Mouse (Mus musculus): ENCODE results near the gene Rsad1.

Gene Rsad1

DNA sequence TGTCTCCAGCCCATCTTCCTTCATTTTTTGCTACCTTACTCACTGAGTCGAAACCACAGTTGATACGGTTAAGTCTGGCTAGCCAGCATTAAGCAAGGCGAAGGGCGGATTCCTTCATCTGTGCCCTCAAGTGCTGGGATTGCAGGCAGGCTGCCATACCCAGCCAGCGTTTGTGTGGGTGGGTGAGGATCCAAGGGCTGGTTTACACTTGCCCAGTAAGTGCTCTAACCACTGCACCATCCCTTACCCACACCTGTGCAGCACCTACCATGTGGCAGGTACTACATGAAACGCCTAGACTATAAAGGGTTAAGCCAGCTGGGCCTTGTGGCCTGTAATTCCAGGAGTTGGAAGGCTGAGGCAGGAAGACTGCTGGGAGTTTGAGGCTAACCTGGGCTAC lies 1.8 kb downstream of the Rsad1 start:
- DNase-seq, result no peak

DNA sequence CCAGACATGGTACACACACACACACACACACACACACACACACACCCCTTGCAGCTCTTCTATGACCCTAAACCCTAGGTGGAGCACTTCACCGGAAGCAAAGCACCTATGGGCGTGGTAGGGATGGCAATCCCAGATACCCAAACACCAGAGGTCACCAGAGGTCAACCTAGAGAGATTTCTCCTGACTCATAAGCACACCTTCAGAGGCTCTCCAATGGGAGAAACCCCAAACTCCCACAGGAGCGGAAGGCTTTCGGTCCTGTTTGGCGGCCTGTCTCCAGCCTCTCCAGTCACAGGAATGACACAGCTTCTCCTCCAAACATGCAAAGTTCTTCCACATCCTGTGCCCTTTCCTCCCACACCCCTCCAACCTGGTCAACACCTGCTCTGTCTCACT lies 2.7 kb downstream of the Rsad1 start:
- DNase-seq, result no peak

DNA sequence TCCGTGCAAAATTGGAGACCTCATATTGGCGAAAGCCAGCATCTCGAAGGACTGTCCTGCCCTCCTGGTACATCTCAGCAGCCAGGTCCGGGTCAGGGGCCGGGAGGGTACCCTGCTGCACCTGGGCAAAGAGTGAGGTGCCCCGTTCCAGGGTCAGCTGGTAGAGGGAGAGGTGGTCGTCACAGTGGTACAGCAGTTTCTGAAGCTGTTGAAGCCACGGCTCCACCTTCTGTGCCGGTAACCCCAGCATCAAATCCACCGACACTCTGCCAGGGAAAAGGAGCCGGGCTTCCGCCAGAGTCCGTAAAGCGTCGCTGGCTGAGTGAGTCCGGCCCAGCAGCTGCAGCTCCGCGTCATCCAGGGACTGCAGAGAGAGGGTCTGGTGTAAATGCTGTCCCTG lies 4.6 kb downstream of the Rsad1 start:
- no peak for DNase-seq

DNA sequence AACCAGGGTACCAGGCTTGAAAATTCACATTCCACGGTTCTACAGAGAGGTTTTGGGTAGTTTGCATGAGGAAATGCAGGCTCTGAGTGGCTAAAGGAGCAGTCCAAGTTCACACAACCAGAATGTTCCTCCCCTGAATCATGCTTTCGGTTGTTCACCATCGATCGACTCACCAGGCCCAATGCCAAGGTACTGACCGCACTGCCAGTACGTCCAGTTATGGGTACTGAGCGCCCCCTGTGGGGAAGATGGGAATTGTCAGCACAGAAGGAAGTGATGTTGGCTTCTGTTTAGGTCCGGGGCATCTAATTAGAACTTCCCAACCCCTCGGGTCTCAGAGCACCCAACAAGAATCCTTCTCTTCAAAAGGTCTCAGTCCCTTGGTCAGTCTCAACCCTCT lies 5.1 kb downstream of the Rsad1 start:
- DNase-seq, result peak; percentile 97

DNA sequence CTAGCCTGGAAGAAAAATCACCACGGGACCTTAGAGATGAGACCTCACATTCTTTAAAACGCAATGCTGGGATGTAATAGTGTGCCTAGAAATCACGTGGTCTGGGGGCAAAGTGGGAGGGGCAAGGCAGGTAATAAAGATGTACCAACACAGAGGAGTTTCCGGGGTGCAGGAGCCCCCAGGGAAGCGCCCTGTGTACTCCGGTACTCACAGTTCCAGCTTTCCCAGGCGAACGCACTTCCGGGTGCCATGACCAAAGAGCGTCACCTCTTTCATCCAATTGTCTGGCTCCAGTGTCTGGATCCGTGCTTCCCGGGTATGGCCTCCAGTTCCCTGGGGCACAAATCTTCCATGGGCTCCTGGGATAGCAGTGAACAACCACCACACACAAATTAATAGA lies 5.7 kb downstream of the Rsad1 start:
- DNase-seq, result no peak

DNA sequence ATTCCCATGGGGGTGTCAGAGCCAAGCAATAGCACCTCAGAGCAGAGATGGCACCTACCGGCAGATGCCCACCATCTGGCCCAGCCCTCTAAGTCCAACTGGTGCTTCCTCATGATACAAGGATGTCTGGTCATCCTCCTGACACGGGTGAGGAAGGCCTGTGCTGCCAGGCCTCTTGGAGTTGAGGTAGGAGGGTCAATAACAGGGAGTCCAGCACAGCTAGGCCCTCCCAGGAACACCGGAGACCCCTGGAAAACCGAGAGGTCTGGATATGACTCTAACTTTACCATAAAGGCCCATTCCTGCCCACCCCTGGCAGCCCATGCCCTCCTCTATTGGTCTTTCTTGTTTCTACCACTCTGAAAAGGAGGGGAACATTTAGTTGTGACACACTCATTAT lies 6.7 kb downstream of the Rsad1 start:
- DNase-seq, result no peak

DNA sequence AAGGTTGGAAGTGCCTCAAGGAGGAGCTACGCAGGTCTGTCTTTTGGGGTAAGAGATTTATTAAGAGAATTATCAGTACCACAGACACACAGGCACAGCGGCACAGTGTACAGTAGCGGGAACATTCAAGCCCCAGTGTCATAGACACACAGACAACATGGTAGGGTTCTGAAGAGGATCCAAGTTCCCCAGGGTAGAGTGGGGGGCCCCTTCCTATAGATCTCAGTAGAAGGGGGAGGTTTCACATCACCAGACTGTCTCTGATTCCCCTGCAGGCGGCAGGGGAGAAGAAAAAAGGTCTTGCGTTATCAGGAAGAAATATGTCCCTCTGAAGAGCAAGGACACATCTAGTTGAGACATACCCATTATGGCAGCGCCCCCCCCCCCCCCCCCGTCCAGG lies 9.3 kb downstream of the Rsad1 start:
- no peak for DNase-seq

DNA sequence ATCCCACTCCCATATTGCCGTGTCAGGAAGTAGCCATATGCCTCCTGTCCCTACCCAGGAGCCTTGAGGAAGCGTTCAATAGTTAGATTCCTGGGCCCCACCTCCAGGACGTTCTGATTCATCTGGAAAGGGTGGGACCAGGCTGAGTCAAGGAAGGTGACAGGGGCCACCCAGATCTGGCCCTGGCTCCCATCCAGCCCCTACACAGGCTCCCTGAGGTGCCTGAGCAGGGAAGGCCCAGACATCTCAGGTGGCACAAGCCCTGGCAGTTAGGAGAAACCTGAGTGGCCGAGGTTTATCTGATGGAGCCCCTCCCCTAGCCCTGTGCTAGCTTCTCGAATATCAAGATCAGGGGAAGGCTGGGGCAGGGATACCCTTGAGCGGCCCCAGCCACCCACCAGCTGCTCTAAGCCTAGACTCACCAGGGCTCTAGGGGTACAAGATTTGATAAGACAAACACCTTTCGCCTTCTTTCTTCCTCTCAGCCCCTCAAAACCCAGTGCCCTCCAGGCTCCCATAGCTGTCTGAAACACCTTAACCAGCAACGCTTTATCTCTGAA lies 10.2 kb downstream of the Rsad1 start:
- no peak for DNase-seq

DNA sequence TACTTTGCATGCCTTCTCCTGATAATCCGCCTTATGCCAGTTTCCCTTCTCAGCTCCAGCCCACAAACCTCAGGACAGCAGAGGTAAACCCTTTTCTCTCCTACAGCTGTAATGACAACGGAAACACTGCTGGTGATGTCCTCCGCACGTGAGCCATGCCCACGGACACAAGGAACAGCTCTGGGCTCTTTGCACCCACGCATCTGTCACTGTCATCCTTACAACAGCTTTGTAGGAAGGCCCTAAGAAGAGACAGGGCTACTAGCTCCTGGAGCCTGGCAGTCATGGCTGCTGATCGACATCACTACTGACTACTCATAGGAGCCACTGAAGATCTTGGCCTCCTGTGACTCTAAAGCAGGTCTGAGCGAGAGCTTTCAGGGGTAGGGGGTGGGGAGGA lies 15.9 kb downstream of the Rsad1 start:
- no peak for DNase-seq

DNA sequence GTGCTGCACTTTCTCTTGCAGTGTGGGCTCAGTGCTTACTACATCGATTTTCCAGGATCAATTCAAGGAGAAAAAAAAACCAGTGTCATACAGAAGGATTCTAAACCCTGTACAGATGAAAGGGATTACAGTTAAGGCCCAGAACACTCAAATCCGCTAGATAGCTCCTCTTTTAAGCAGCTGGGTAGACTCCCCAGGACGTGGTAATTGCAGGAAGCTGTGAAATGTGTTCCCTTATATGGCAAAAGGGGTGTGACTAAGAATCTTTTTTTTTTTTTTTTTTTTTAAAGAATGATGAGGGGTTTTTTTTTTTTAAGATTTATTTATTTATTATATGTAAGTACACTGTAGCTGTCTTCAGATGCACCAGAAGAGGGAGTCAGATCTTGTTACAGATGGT lies 20.2 kb downstream of the Rsad1 start:
- DNase-seq, result no peak

DNA sequence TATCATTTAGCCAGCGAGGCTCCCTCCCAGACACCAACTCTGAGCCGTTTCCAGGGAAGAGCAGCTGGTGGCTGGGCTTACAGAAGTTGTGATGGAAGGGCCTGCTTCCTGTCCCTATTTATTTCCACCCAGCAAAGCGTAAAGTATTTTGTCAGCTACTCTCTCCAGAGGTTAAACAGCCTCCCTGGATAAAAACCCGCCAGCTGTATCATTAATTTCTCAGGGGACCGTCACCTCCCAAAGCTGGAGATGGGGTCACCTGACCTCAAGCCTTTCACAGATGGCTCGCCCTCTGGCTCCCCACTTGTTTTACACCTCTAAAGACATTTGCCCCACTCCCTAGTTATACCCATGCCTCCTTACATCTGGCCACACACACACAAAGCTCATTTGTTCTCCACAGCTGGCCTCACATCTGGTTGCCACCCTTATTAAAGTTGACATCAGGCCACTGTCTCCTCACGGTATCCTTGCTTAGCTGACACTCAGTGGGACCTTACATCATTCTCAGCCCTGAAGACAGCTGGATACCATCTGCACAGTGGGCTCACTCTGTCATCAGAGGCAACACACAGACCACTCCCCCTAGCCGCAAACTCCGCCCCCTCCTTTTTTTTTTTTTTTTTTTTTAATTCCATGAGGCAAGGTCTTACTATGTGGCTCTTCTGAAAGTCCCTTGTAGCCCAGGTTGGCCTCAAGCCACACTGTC lies 22.7 kb downstream of the Rsad1 start:
- DNase-seq, result peak; percentile 34

DNA sequence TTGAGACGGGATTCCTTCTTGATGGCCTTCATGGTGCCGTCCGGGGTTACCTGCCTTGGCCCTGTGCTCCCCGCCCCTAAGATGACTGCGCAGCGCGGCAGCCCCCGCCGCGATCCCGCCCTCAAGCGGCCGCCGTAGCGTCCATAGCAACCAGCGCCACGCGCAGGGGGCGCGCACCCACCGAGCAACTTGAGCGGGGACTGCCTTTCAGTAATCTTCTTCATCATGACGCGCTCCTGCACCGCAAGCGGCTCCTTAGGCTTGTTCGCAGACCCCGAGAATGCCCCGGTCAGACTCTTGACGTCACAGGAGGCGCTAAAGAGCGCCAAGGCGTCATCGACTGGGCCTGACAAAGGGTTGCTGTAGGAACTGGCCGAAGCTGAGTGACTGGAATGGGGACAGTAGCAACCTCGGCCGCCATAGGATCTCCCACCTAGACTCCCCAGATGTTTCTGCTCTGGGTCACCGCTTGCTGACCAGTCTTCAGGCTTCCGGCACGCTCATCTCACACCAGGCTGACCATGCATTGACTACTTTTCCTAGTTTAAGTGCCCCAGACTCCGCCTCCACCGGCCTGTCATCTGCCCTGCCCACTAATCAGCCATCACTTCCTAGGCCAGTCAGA lies 27.7 kb downstream of the Rsad1 start, which contains the start of gene Mycbpap:
Mycbpap (minus strand) TSS at position 524 of the 625 bp plus-strand sequence.
- peak; percentile 68 for DNase-seq

DNA sequence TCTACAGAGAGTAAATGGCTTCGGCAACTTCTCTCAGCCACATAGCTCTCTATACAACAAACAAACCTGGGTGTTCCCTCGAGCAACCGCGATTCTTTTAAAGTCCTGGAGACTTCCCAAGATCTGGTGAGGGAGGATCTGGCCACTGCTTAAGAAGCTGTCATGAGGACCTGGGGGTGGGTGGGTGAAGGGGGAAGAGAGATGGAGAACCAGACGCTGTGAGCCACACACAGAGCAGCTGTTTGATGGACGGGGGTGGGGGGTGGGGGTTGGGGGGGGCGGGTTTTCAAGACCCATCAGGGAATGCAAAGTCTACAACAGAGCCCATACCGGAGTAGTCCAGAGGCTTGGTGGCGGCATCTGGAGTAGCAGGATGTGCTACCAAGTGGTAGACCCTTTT lies 35.6 kb downstream of the Rsad1 start:
- DNase-seq, result no peak

DNA sequence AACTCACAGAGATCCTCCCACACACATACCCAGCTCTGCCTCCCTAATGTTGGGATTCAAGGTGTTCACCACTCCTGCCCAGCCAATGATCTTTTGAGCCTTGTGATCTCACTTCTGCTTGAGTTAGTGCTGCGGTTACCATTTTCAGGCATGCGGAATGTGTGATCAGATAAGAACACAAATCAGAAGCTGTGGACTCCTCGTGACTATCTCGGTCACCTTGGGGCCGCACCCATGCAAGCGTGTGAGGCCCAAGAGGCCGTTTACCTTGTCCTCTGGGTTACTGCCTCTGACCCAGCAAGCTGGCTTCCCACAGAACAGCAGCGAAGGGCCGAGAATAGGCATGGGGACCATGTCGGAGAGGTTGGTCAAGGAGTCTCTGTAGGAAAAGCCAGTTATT lies 40.1 kb downstream of the Rsad1 start:
- DNase-seq, result no peak

DNA sequence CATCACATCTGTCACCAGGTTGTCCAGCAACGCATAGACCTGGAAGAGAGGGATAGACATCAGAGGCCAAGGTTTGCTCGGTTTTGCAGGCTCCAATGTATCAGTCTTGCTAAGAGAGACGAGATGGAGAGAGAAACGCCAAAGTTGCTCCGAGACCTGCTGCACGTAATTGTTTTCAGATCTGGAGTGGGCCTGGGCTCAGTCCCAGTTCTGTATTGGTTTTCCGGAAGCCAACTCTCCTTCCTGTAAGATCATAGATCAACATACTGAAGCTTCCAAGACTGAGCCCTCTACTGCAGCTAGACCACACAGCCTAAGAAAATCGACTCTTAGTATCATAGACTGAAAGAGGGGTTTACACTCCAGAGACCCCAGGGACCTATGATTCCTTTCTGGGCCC lies 47.6 kb downstream of the Rsad1 start:
- DNase-seq, result no peak

DNA sequence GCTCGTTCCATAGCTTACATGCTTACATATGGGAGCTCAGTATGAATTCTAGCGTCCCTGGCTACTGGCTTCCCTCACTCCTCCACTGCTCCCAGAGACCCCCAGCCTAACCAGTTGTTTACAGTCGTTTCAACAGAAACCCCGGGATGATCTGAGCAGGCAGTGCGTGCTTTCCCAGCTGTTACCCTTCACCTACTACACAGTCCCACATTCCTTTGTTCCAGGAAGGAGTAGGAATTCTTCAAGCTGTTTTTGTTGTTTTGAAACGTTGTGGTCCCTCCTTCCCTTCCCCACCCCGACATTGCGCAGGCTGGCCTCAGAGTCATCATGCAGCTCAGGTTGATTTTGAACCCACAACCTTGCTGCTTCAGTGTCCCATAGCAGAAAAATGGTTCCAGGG lies 48.7 kb downstream of the Rsad1 start:
- no peak for DNase-seq

DNA sequence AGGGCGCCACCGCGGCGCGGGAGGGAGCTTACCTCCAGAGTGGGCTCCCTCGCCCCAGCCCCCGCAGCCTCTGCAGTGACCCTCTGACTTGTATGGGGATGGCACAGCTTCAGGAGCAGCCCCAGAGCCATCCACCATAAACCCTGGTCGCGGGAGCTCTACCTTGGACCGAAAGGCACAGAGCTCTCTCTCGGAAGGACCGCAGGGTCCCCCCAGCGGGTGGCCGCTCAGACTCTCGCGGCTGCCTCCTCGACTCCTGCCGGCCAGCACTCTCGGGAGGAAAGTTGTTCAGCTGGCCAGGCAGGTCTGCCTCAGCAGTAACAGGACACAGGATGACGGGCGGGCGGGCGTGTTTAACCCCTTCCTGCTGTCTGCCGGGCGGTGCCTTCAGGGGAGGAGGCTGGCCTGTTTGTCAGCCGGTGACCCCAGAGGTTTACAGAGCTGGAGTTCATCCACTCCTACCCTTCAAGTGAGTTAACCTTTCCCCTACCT lies 49.3 kb downstream of the Rsad1 start, which contains the start of gene Epn3:
Epn3 (minus strand) TSS at position 314 of the 492 bp plus-strand sequence.
- peak; percentile 75 for DNase-seq

DNA sequence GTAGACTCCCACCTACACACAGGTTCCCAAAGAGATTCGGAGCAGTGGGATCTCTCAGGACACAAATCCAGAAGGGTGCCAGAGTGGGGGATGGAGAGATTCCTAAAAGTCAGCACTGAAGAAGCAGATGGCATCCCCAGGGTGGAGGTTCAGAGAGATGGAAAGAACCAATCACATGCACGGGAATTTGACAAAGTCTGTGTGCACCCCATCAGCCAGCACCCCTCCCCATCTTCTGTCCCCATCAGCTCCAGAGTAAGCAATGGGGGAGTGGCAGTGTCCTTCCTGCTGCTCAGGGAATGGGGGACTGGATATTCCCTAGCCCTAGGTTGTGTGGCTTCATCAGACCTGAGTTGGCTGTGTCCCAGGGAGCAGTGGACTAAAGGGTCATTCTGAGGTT lies 50.0 kb downstream of the Rsad1 start:
- DNase-seq, result no peak

DNA sequence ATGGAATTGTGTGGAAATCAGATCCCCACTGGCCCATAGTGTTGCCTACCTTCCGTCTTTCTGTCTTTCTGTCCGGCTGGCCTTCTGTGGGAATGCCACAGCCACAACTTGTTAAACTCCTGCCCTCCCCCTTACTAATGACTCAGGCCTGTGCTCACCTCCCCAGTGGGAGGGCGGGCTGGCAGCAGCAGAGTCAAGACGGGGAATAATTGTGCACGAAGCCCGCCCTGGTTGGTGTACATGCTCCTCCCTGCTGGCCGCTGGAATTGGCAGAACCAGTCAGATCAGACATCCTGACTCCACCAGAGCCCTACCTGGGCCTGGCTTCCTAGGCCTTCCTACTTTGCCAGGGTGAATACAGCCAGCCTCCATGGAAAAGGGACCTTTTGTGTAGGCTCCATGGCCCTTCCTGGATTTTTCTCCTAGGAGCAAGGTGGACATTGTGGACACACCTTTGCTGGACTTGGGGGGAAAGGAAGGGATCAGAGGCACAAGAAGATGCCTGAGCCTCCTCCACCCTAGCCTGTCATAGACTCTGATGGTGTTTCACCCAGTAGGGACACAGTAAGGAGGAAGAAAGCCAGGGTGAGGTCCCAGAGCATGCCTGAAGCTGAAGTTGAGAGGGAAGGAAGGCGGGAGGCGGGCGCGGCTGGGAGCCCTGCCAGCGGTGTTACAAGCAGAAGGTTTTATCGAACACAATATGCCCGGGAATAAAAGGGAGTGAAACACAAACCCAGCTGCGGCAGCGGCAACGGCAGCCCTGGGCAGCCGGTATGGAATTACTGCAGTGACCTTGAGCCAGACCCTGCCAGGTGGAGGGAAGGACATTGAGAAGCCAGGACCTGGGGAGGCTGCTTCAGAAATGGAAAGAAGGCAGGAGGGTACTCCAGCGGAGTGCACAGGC lies 50.7 kb downstream of the Rsad1 start:
- peak; percentile 69 for DNase-seq

DNA sequence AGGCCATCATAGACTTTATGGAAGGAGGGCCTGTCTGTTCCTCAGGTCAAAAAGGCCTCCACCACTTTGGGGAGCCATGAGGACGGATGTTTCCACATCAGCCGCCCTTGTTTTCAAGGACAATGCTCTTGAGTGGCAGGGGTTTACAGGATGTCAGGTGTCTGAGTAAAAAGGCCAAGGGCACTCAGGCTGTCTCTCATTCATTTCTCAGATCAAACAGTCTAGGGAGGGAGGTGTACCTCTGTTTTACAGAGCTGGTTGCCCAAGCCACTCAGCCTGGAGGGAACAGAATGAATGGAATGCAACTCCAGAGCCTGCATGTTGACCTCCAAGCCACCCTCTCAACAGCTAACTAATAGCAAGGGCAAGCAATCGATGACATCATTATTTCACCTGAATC lies 53.6 kb downstream of the Rsad1 start:
- DNase-seq, result peak; percentile 55

DNA sequence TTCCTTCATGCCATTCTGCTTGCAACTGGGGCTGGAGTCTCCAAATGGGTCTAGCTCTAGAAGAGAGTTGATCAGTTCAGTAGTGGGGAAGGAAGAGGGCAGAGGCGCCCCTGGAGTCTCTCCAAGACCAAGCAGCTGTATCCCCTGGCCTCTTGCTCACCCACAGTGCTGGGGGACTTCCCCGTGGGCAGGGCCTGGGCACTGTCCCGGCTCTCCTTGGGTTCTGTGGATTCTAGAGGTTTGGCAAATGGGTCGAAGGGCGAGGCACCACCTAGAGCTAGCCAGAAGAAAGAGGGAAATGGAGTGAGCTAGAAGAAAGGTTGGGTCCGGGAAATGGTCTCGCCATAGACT lies 57.3 kb downstream of the Rsad1 start:
- DNase-seq, result no peak

DNA sequence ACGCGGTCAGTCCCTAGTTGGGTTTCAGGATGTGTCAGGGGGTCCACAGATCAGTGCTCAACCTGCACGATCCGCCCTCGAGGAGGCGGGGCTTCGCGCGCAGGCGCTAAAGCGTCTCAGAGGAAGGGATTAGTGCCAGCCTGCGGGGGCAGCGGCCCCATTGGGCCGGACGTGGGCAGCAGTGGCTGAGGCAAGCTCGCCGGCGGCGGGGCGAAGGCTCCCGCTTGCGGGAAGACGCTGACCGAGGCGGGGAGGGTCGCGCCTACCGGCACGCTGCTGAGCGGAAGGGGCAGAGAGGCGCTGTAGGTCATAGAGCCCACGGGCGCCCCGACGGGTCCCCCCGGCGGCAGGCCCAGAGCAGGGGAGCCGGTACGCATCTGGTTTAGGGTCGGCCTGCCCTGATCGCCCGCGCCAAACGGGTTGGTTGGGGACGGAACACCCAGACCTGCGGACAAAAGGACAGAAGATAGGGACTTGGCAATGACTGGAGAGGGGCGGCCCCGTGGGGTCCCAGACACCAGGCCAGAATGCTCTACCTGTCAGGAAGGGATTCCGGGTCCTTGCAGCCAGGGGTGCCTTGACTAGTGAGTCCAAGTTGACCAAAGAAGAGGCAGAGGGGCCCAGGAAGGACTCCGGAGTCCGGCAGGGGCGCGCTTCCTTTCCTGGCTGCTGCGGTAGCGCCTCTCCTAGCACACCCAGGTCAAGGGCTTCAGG lies 57.9 kb downstream of the Rsad1 start:
- DNase-seq, result peak; percentile 62
